Mouse (Mus musculus) fat pad, adult 2 months (tissue): ENCODE measurements around the gene Olfr659.

ENCODE experiments used
- DNase-seq: peaks from one replicate; pipeline ENCODE4 v3.0.0-alpha.2; 2011; ENCODE audit warnings: low read depth, low spot score; ENCODE audit errors: extremely low read depth

Gene Olfr659

GRCm38 (mm10) chr7:104666453-104666852 lies at the start of gene Olfr659:
TSS of gene Olfr659 (plus strand) at chr7:104666753.
- DNase-seq = no peak

- no peak for DNase-seq
These were observed 42.1 kb upstream of the Olfr659 start, which contains the start of gene Olfr657 for GRCm38 (mm10) chr7:104624494-104624893. TSS of gene Olfr657 (plus strand) at chr7:104624794.

GRCm38 (mm10) chr7:104646841-104647482 lies 19.6 kb upstream of the Olfr659 start, which contains the start of gene Olfr658:
TSS of gene Olfr658 (minus strand) at chr7:104647305.
- DNase-seq = no peak

- DNase-seq = no peak
These were observed 19.6 kb downstream of the Olfr659 start, which contains the start of gene Olfr661 for GRCm38 (mm10) chr7:104686201-104686600. TSS of gene Olfr661 (plus strand) at chr7:104686501.
